Mouse (Mus musculus) c-Kit-positive CD71-negative TER-119-negative erythroid progenitor cells, embryonic 14.5 days (primary cell): ENCODE measurements around the gene Slc9a9.

Experiments
- DNase-seq: peaks from one replicate; pipeline ENCODE4 v3.0.0-alpha.2; 2013; ENCODE audit warnings: low read depth

The Slc9a9 gene

DNA sequence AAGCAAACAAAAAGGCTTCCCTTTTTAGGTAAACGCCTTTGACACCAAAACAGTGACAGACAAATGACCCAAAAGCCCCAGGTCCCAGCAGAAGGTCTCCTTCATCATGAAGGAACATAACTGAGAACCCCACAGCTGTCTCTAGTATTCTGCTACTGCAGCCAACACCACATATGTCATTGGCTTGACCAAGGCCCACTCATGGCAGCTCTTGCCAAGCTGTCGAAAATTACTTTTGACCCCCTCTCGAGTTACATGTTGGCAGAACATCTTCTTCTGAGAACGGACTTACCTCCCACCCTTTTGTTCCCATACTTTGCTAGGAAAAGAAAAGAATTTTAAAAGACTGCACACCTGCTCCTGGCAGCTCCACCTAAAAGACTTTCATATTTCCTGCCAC is 488.2 kb downstream of the Slc9a9 start:
- DNase-seq = no peak

DNA sequence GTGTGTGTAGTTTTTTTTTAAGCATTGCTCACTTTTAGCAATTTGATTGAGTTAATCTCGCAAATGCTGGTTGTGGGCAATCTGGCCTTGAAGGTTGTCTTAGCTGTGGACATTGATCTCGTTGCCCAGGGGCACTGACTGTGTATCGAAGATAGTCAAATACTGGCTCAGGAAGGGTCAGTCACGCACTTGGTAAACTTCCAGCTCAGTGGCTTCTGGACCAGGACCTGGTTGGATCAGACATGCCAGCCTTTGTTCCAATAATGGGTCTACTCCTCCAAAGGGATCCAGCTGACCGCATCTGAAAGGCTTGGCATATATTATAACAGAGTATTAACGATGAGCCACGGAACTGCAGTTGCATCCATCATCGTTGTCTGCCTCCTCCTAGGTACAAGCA is 489.2 kb downstream of the Slc9a9 start:
- no peak for DNase-seq

DNA sequence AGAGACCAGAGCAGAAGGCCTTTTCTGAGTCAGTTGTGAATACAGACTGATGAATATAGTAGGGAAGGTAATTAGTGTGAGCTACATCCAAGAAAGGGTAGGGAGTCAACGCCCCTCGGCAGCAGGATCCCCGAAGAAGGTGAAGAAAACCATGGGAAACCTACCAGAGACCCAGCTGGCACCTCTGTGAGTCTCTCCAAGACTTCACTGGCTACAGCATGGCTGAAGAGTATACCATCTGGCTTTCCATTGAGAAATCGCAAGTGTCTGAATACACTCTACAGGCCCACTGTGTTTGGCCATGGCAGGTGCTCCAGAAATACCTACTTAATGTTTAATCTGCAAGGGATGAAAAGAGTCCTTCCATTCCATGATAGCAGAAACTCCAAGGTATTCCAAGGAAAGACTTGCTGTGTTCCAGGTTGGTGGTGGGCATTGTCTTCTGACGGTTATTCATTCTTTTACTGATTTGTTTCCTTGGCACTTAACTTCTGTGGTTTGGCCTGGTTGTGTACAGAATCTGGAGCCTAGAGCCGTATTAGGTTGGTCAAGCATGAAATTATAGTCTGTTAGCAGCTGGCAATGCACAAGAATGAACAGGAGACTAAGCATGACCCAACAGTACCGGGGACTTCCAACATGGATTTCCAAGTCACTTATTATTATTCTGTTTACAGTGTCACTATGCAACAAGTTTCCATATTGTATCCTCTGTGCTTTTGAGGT is 491.0 kb downstream of the Slc9a9 start:
- DNase-seq = no peak

DNA sequence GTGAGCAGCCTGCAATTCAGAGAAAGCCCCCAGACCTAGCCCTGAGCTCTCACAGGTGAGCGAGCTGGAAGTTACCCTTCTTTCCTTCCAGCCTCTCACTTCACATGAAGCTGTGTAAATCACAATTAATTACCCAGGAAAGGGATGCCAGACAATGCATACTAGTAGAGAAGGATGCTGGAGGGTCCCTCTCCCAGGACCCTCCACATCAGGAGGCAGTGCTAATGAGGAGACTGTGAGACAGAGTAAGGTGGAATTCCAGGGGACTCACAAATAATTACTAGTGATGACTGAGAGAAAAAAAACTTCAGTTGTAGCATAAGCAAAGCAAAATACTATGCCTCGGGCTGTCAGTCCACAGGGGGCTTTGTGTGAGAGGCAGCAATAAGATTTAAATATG is 492.0 kb downstream of the Slc9a9 start:
- no peak for DNase-seq

DNA sequence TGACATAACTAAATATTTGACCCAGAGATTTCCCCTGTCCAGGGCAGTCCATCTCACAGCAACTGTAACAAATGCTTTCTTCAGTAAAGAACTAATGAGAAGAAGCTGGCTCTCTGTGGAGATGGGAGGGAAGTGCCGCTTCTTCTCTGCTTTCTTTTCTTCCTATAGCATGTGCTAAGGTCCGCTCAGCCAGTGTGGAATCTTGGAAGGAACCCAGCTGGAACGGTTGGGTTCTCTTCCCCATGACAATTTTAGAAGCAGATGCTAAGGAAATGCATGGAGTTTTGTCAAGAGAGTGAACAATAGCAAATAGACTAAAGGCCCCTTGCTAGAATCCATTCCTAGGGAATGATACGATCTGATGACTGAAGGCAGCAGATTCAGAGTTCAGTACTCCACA is 496.5 kb downstream of the Slc9a9 start:
- DNase-seq = no peak

DNA sequence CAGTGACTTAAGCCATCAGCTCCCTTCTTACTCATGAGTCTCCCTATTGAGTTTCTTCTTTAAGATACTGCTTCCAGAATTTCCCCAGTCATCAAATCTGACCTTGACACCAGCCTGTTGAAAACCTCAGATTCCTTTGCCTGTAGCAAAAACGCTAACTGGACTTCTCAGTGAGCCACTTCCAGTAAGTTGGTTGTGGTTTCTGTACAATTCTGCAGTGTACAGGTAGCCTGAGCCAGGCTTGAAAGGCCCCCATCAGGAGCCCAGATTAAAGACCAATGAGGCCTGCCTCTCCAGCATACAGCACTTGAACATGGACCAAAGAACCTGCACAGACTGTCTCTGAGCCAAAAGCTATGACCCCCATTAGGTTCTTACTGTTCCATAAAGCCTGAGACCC is 498.1 kb downstream of the Slc9a9 start:
- no peak for DNase-seq

DNA sequence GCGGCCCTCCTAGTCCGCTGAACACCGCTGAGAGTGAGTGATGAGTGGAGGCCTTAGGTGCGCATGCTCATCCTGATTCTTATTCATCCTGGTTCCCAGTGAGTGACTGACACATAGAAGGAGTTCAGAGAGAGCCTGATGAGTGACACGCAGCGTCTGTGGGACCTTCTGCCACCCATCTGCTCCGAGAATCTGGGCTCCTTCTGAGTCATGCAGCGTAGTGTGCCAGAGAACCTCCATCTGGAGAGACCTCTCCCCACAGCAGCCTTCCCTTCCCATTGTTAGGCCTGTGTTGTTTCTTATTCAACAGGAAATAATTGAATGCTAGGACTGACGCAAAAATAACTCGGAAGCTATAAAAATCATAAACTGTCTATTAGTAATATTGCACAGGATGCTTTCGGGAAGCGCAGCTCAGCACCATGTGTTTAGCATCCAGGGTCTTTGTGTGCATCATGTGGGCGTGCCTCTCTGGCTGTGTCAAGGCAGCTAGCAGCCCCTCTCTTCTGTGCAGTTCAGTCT is 498.8 kb downstream of the Slc9a9 start:
- no peak for DNase-seq

DNA sequence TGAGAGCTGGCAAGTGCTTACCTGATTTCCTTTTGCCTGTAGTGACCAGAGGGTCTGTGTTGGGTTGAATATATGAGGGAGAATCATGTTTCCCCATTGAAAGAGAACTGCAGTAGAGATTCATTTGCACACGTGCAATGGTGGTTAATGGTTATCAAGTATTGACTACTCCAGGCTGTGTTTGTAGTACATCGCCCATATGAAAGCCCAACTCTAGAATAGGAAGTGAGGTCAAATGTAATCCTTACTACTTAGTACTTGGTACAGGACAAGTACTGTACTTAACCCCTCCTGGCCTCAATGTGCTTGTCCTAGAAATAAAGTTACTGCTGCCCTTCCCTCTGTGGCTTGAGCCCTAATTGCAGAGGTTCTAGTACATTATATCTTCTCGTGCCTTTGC is 508.5 kb downstream of the Slc9a9 start:
- DNase-seq = no peak

DNA sequence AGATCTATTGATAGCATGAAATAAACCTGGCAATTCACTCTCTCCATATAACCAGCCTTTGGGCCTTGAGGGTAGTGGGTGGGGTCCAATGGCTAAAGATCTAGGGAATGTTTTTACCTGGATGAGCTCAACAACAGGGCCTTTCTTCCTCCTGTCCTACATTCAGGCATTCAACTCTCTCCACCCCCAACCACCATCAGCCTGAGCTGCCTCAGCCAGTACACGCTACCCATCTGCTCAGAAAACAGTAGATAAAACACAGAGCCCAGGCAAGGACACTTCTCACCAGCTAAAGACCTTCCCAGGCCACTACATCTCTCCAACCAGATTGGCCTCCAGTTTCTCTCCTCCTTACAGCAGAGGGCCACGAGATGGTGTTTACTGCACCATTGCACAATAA is 510.3 kb downstream of the Slc9a9 start:
- no peak for DNase-seq

DNA sequence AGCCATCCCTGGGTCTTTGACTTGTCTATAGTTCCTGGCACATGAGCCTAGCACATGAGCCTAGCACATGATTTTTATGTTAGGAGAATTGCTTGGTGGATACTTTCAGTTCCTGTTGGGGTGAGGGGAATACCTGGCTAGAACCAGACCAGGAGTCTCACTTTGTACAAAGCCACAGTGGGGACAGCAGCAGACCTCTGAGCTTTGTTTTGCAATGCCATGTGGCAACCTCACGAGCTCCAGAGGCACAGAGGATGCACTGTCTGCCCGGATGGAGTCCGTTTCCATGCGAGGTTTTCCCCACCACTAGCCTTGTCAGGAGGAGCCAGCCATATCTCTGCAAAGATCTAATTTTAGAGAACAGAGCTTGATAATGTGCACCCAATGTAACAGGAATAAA is 510.9 kb downstream of the Slc9a9 start:
- no peak for DNase-seq

DNA sequence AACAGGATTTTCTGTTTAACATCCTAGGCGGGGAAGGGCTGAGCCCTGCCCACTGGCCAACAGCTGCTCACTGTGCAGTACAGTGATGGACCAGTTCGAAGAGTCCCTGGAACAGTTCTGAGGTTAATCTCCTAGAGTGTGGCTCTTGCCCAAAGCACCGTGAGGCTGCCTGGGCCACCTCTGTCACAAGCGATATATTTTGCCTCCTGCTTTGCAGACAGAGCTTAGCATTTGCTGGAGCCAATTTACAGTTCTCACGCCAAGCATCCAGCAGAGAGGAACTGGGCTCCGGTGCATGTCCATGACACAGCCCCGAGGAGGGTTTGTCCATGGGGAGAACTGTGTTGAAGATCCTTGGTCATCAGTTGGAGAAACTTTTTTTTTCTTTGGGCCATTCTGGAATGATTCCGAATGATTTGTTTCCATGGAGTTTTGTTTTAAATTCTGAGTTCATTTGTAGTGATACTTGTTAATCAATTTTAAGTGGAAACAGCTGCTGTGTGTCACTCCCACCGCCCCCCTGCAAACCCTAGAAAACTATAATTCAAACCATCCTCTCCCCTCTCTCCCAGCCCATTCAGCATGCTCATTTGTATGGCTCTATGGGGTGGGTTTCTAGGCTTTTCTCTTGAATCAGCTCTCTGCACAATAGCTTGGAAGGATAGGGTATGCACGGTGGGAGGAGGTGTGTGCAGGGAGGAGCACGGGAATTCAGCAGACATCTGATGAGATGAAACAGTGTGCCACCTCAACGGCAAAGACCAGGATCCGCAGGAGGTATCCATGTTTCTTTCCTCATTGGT is 511.7 kb downstream of the Slc9a9 start:
- no peak for DNase-seq

DNA sequence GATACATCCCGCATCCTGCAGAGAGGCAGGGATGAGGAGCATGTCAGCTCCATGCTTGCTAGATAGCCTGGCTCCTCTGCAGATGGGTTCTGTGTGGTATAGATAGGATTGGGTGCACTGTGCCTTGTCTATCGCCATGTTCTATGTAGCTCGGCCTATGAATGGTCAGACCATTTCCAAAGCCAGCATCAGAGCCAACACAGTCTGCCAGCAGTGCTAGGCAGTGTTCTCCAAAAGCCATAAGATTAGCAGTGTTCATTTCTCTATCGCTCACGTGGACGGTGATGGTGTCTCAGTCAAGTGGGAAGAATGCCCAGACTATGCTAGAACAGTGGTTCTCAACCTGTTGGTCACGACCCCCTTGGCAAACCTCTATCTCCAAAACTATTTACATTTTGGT is 512.6 kb downstream of the Slc9a9 start:
- no peak for DNase-seq

DNA sequence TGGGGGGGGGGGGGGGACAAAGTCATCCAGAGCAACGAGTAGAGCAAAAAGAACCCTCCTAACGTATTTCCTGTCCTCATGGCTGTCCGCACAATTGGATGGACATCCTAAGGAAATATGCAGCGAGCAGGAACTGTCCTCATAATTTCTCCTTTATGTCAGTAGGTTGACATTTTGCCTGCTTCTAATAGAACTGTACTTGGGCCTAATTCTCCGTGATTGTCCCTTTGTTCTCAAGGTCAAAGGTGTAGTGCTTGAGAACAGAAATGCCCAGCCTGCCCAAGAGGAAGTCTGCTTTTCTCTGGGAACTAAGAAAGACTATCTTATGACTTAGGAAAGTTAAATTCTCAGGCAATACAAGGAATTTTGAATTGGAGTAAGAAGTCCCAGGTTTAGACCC is 514.7 kb downstream of the Slc9a9 start:
- no peak for DNase-seq

DNA sequence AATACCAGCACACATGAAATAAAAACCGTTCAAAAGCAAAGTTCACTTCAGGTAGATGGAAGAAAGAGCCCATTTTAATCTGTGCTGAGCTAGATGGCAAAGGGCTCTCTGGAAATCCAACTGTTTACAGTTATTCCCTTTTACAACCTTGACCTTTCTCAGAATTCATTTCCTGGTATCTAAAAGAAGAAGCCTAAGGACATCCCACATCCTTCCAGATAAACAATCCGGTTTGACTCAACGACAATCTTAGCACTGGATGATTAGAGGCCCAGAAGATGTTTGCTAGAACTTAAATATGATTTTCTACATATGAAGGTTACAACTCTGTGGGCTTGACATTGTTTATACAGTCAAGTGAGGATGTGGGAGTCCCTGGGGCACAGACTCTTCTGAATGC is 516.1 kb downstream of the Slc9a9 start:
- no peak for DNase-seq

DNA sequence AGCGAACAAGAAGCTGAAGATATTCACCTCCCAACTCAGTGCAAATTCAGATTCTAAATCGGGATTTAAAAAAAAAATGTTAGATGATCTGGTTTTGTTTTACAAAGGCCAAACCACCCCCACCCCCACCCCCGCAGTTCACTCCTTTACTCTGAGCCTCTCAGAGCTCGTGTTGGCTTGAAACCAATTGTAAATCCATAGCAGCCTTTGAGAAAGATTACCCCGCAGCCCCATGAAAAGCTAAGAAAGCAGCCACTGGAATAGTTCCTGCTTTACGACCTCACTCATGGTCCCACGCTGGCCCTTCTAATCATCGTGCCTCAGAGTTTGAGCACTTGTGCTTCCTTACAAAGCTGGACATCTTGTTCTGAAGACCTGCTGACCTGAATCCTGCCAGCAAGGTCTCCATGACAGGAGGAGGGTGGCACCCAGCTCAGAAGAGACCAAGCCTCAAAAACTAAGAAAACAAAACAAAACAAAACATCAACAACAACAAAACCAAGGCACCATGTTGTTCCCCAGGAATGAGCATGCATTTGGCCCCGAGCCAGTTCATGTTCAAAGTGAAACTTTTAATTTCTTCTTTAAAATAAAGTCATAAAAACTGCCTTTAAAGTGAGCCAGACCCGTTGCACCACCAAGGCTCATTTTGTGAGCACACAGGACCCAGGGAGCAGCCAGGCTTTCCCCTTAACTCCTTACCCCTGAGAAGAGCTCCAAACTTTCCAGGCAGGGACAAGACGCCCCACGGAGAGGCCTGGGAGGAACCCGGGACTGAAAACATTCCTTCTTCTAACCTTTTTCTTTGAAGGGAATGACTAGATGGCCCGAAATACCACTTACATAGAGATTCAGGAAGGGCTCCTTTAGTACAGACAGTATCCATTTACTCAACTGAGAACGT is 516.9 kb downstream of the Slc9a9 start:
- no peak for DNase-seq

DNA sequence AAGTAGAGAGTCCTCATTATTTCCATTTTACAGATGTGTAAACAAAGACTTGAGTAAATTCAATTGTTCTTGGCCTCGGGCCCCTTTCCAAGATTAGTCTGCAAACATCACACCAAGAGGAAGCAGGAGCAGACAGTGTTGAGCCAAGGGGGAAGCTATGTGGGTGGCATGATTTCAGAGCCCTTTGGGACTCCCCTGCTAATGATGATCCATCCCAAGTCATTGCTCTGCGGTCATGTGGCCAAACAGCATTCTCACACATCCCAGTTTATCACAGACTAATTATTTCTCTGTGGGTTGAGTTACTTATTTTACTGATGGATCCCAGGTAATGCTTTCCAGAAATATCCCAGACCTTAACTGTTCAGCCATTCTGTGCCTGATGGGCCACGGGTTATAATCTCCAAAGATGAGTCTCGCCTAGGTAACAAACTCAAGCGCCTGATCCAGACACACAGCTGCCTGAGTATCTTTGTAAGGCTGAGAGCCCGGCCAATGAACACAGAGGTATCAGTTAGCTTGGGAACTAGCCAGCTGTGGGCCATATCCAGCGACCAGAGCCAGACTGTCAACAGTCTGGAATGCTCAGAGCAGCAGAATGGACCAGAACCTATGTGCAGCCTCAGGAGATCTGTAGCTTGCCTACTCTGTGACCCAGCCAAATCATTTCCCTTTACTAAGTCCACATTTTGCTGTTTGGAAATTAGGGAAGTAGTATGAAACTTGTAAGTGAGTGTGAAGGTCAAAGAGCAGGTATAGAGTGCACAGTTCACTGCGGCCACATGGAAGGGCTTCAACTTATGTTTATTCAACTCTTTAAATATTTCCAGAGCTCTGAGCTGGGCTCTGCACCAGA is 518.9 kb downstream of the Slc9a9 start:
- no peak for DNase-seq

DNA sequence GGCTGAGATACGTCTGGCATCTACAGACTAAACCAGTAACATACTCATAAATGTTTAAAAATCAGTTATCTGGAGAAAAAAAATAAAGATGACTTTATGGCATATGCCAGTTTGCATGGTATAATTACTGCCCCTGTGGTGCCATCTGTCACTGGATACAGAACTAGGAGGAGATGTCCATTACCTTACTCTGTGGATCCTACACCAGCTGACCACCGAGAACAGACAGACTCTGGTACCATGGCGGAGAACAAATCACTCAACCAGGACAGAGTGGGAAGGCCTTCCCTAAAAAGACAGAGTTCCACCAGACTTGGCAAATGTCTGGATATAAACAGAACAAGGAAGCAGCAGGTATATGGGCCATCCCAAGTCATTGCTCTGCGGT is 519.5 kb downstream of the Slc9a9 start:
- no peak for DNase-seq

DNA sequence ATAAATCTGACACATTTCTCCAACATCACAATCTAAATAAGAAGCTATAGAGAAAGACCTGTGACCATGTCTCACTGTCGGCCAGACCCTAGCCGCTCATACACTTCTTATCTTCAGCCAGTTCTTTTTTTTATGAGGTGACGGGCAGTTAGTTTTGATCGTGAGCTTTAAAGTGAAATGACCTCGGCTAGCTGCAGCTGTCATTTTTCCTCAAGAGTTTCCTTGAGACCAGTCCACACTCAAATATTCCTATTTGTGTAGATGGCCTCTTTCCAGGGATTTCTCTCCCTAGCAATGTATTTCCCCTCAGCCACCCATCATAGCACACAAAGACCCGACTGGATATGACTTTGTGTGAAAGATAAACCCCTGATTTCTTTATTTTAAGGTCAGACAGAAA is 521.7 kb downstream of the Slc9a9 start:
- no peak for DNase-seq

DNA sequence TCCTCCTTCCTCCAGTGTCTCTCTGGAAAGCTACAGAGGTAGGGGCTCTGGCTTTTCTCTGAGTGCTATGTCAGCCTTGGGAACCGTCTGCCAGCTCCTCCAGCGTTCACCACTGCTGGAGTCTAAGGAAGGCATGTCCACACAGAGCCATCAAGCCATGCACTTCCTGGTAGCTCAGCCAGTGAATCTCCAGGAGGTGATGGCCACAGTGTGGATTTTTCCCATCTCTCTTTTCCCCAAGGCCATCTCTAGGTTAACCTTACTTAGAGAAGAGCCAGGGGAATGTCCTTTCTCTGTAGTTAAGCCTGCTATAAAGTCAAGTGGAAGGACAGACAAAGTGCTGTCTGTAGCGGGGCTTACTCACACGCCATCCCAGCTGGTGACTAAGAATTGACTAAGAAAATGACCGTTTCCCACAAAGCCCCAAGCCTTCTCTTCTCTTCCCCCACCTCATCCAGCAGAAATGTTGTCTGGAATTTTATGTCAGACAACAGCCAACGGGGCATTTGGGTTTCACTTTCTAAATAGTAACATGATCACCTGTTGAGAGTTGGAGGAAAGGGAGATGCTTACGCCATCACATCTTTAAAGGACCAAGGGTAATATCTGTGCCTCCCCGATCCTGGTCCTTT is 523.3 kb downstream of the Slc9a9 start:
- no peak for DNase-seq

DNA sequence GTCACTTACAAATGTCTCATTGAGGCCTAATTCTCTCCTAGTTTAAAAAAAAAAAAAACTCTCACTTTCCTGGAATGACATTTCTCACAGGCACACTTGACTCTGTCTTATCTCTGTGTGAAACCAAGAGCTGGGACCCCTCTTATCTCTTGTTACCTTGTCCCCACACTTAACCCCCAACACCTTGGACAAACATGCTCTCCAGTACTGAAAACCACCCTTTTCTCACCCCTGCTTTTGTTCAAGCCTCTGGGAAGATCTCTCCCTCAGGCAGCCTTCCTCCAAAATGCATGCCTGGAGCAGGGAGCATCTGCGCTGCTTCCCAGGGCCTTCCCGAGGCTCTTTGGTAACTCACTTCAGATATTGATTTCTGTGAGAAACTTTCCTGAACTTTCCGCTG is 524.0 kb downstream of the Slc9a9 start:
- DNase-seq = no peak

DNA sequence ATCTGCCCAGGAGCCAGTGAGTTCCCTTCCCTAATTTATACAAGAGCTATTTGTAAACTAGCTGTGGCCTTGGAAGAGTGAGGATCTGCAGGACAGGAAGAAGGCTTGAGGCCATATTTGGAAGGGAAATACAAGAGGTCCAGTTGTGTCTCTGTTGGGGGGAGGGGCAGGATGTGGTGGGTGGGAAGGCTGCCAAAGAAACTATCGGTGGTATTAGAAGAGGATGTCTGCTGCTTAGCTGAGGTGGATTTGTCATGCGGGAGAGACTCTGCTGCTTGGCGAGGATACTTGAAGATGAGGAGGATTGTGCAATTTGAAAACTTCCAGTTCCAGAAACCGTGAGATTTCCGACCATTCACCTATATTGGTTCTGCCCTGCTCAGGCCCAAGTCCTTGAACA is 524.4 kb downstream of the Slc9a9 start:
- no peak for DNase-seq
